Mouse (Mus musculus): ENCODE data around the gene Tyw5. TPM values are rescaled to one million over a fixed set of nuclear protein-coding genes. Genes with fewer than 3 reads are reported as not detected.
A peak's percentile ranks its signal among the peaks of the same experiment; 100 is the strongest.

Gene Tyw5
- polyA plus RNA-seq (2017; shearing (Covaris generic)) = 10 to 100 TPM; 21.2 to 28.2 (median 22.6) TPM

- peak; percentile 86 for ATAC-seq
These were observed at the start of gene Tyw5, which contains the start of gene Maip1 for GRCm38 (mm10) chr1:57406187-57407151. Gene Tyw5, minus strand, starts transcription at chr1:57407101. Gene Maip1, plus strand, starts transcription at chr1:57406328.

DNA sequence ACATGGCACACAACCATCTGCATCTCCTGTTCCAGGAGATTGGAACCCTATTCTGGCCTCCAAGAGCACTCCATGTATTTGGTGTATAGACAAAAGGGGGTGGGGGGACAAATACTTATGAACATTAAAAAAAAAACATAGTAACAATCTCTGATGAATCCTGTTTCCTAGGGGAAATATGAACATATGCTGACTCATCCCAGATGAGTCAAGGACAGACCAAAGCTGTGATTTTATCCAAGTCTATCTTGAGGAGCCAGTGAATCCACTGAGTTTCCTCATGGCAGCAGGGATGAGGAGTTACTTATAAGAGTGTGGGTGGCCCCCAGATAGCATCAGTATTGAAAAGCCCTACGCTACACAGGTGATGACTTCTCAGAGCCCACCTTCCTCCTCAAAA is 43.3 kb upstream of the Tyw5 start:
- no peak for ATAC-seq

GRCm38 (mm10) chr1:57445679-57446078 is 38.8 kb upstream of the Tyw5 start:
- ATAC-seq = no peak

- ATAC-seq = no peak
These were observed 33.9 kb upstream of the Tyw5 start for GRCm38 (mm10) chr1:57440771-57441170.

- ATAC-seq = no peak
These were observed 32.1 kb upstream of the Tyw5 start for GRCm38 (mm10) chr1:57439026-57439425.

- ATAC-seq = no peak
These were observed 30.1 kb upstream of the Tyw5 start for GRCm38 (mm10) chr1:57436954-57437353.

DNA sequence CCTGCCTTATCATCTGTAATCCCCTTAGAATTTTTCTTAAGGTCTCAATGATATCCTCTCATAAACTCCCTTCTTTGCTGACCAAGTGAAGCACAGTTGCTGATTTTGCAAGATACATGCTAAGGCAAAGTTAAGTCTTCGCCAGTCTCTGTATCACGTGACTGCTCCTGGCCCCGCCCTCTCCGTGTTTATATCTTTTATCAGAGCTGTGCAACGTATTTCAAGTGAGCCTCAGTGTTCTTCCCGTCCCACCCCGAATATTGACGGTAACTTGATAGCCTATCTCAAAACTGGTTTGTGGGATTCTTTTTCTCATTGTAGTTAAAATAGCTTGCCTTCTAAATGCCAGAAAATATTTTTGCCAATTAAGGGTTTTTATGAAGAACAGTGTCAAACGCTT is 29.5 kb upstream of the Tyw5 start:
- peak; percentile 58 for ATAC-seq

- ATAC-seq = no peak
These were observed 26.2 kb upstream of the Tyw5 start for GRCm38 (mm10) chr1:57433141-57433540.

- ATAC-seq = no peak
These were observed 23.0 kb upstream of the Tyw5 start for GRCm38 (mm10) chr1:57429786-57430483.

DNA sequence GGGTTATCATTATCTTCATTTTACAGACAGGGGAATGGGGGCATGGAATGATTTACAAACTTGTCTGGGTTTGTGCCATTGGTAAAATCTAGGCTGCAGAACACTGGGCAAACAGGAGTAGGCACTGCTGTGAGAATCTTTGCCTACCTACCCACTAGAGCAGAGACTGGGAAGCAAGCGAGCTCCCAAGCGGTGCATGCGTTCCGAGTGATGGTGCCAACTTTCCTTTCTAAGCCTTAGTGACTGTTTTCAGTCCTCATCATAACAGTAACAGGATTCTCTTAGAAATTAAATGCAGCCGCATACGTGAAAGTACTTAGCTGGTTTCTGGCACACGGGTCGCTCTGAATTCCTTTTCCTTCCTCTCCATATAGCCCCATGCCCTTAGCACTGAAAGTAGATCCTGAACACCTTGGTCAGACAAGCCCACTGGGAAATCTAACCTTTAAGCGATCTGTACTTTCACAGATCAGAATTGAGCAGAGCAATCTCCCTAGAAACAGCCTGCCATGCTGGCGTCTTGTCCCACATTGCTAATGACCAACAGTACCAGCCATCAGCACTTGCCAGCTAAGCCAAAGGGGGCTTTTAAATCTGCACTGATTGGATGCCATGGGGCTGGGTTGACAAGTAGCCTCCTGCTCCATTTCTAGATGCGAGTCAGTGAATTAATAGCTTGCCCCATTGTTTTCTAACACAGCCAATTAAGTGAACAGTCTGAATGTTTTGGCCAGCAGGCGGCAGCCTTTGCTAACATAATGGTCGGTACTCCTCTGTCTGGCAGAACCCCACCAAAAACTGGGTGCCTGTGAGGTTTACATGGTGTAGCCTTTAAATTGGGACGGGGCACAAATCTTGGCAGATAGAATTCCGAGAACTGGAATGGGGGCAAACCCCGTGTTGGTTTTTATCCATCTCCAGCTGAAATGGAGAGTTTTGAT is 21.7 kb upstream of the Tyw5 start:
- ATAC-seq = peak; percentile 38

DNA sequence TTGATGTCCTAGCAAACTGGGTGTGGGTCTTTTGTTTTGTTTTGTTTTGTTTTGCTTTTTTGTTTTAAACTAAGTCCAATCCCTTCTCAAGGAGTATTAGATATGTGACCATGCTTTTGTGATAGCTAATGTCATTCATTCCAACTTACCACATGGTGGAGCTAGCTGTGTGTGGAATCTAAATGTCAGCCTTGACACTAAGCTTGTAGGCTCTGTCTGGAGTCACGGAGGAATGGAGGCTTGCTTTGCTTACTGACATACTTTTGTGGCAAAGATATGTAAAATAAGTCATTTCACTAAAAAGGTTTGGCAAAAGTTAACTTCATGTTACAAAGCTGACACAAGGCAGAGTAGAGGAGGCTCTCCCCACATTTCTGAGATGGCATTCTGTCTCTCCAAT is 16.8 kb upstream of the Tyw5 start:
- no peak for ATAC-seq

GRCm38 (mm10) chr1:57413397-57413796 is 6.5 kb upstream of the Tyw5 start:
- no peak for ATAC-seq

GRCm38 (mm10) chr1:57408994-57409393 is 2.1 kb upstream of the Tyw5 start:
- ATAC-seq = no peak

DNA sequence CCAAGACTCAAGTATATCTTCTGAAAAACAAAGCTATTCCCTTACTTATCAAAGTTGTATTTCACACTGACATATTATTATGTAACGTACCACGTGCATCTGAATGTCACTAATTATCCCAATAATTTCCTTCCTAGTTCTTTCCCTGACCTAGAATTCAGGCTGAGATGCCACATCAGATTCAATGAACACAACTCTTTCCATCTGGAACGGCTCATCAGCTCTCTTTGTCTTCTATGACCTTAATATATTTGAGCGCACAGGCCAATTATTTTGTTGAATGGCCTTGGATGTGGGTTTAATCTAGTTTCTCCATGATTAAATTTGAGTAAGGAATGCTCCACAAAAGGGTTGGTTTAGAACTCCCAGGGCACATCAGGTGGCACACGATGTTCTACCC is 4.8 kb downstream of the Tyw5 start:
- no peak for ATAC-seq

DNA sequence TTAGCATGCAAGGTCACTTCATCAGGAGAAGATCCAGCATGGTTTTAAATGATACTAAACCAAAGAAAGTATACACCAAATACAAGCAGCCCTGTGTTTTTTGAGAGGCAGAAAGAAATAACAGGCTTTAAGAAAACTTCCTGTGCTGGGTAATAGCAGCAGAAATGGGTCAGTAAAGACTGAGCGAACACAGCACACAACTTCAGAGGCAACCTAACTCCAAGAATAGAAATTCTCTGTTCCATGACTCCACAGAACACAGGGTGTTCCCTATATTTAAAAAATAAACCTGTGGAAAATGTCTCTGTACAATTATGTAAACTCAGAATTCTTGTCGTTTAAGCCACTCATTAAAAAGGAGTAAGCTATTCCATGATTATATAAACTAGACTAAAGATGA is 6.0 kb downstream of the Tyw5 start:
- no peak for ATAC-seq

GRCm38 (mm10) chr1:57400321-57400720 is 6.6 kb downstream of the Tyw5 start:
- ATAC-seq = no peak

GRCm38 (mm10) chr1:57394051-57394450 is 12.8 kb downstream of the Tyw5 start:
- ATAC-seq = peak; percentile 52

GRCm38 (mm10) chr1:57392417-57392816 is 14.5 kb downstream of the Tyw5 start:
- ATAC-seq = no peak

DNA sequence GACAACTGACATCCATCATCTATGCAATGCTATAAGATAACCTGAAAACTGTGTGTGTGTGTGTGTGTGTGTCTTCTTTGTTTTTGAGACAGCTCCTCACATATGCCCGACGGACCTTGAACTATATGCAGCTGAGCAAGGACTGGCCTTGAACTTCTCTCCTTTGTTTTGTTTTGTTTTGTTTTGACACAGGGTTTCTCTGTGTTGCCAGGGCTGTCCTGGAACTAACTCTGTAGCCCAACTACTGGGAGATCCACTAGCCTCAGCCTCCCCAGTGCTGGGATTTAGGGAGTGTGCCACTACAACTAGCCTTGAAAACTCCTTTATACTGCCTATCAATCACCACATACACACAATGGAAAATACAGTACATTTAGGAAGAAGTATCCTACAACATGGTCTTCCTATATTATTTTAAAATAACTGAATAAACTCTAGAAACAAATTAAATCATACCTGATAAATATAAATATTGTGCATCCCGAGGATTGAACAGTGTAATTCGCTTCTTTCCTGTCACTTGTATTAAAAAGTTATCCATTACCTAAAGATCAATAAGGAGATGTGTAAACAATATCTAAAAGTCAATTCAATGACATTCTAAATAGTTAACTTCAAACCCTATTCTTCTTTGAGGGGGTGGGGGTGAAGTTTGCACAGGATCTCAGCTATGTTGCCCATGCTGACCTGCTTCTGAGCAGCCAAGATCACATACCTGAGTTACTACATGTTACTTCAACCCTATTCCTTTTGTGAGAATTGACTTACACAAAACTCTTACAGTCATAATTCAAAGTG is 15.7 kb downstream of the Tyw5 start:
- no peak for ATAC-seq

- ATAC-seq = no peak
These were observed 18.3 kb downstream of the Tyw5 start for GRCm38 (mm10) chr1:57388402-57389155.

DNA sequence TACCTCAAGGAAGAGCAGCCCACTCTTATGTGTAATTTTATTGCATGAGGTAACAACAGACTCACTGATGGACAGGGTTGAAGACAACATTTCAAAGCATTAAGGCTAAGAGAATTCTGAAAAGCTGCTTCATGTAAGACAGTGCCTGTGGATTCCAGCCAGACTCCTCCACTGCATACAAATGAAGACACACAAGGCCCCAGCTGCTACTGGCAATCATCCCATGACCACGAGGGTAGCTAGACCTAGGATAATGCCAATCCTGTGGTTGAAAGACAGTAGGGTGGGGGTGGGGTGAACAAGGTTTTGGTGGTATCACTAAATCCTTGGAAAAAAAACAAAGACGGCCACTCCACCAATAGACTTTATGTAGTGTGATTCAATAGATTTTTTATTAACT is 19.0 kb downstream of the Tyw5 start:
- no peak for ATAC-seq
